Mouse (Mus musculus) hindbrain, postnatal 0 days (tissue): ENCODE measurements around the gene Ccdc167. TPM values are rescaled to one million over a fixed set of nuclear protein-coding genes. Genes with fewer than 3 reads are reported as not detected.

ENCODE experiments used
- ATAC-seq: fragments of 200-750 bp; cut with Nextera tagmentation; 2 replicates; pipeline ENCODE4 v1.8.0; 2017; ENCODE audit warnings: mild to moderate bottlenecking, moderate TSS enrichment, moderate library complexity
- DNase-seq: peaks from one replicate; pipeline ENCODE4 v3.0.0-alpha.2; 2015; ENCODE audit warnings: low spot score
- H3K27ac ChIP-seq: fragments of 300-500 bp; sonication (generic); 2 replicates; pipeline ENCODE4 v1.5.1; 2014; ENCODE audit warnings: mild to moderate bottlenecking
- H3K27me3 ChIP-seq: fragments of 300-500 bp; sonication (generic); 2 replicates; pipeline ENCODE4 v1.6.1; 2014; ENCODE audit warnings: low read length, mixed read lengths; ENCODE audit not compliant: insufficient read depth
- H3K36me3 ChIP-seq: fragments of 300-500 bp; sonication (generic); 2 replicates; pipeline ENCODE4 v1.6.1; 2014; ENCODE audit warnings: low read length, mixed read lengths; ENCODE audit not compliant: insufficient read depth
- H3K4me1 ChIP-seq: fragments of 300-500 bp; sonication (generic); 2 replicates; pipeline ENCODE4 v1.6.1; 2014; ENCODE audit warnings: antibody characterized with exemption, low read length, mixed read lengths; ENCODE audit not compliant: insufficient read depth
- H3K4me2 ChIP-seq: fragments of 300-500 bp; sonication (generic); 2 replicates; pipeline ENCODE4 v1.6.1; 2014; ENCODE audit warnings: low read depth, mild to moderate bottlenecking, low read length, moderate library complexity, mixed read lengths
- H3K4me3 ChIP-seq: fragments of 300-500 bp; sonication (generic); 2 replicates; pipeline ENCODE4 v1.5.1; 2014; ENCODE audit warnings: low read length
- H3K9ac ChIP-seq: fragments of 300-500 bp; sonication (generic); replicated peaks from 2 replicates; pipeline ENCODE4 v1.6.1; 2014; ENCODE audit warnings: mild to moderate bottlenecking, low read length, moderate library complexity, mixed read lengths
- H3K9me3 ChIP-seq: fragments of 300-500 bp; sonication (generic); 2 replicates; pipeline ENCODE4 v1.6.1; 2016; ENCODE audit warnings: low read length, mixed read lengths
- CTCF ChIP-seq: IDR thresholded peaks from 2 replicates; pipeline ENCODE4 v1.5.1; 2016; ENCODE audit warnings: antibody characterized with exemption, control low read depth, low read depth
- WGBS: fragments of 180-500 bp; shearing (Covaris S2); extraction: QIAGEN DNeasy Blood & Tissue Kit; methylation state at CpG from one replicate; pipeline ENCODE4 v1.1.7; 2014; 5-methylcytosine and 5-hydroxymethylcytosine counted together
- polyA plus RNA-seq: library from polyadenylated mRNA; unstranded; fragments of >200 nt; fragmentation: Nextera tagmentation; extraction: Ambion mirVana; gene quantifications from 2 replicates; pipeline ENCODE4 v1.2.1, GENCODE M21; 2015
- total RNA-seq: library from RNA; depleted of rRNA; stranded (reverse); fragments of >200 nt; gene quantifications from 2 replicates; pipeline ENCODE4 v1.2.3, GENCODE M21; 2014

Gene Ccdc167
- total and polyA plus RNA-seq, 2 experiments from 2014 or later, result 9.7 to 9.8 TPM

- H3K4me2 ChIP-seq, result no peak overlapping the region
- 75% methylated on average over 6 of the region's 6 CpGs for WGBS
- no peak for DNase-seq
- TF ChIP-seq CTCF, result no peak
- no peak overlapping the region for H3K4me3 ChIP-seq
- H3K9ac ChIP-seq, result no peak overlapping the region
- H3K27ac ChIP-seq, result no peak overlapping the region
- no peak for ATAC-seq
- no peaks in the 10 kb centered on the region for H3K4me1 ChIP-seq
- no peaks in the 10 kb centered on the region for H3K27me3 ChIP-seq
- H3K36me3 ChIP-seq, result peaks cover 59% of the 10 kb centered on the region
- H3K9me3 ChIP-seq, result no peaks in the 10 kb centered on the region
Observed at GRCm38 (mm10) chr17:29690257-29690656, 26.6 kb downstream of the Ccdc167 start.

GRCm38 (mm10) chr17:29688610-29689009, 28.2 kb downstream of the Ccdc167 start:
- Histone ChIP-seq H3K4me3 (no peak overlapping the region), H3K36me3 (peaks cover 51% of the 10 kb centered on the region), H3K4me2 (no peak overlapping the region), H3K27ac (no peak overlapping the region), H3K9me3 (no peaks in the 10 kb centered on the region), H3K9ac (no peak overlapping the region), H3K27me3 (no peaks in the 10 kb centered on the region), H3K4me1 (no peaks in the 10 kb centered on the region)
- WGBS, result 76% methylated on average over 10 of the region's 10 CpGs
- DNase-seq (peak; percentile 18), ATAC-seq (no peak)
- no peak for TF ChIP-seq CTCF

GRCm38 (mm10) chr17:29687373-29687772, 29.5 kb downstream of the Ccdc167 start:
- TF ChIP-seq CTCF, result no peak
- DNase-seq, result peak; percentile 15
- Histone ChIP-seq H3K36me3 (peaks cover 52% of the 10 kb centered on the region), H3K4me1 (no peaks in the 10 kb centered on the region), H3K27me3 (no peaks in the 10 kb centered on the region), H3K4me3 (no peak overlapping the region), H3K27ac (no peak overlapping the region), H3K9ac (no peak overlapping the region), H3K4me2 (no peak overlapping the region), H3K9me3 (no peaks in the 10 kb centered on the region)
- ATAC-seq, result no peak
- 59% methylated on average over 6 of the region's 6 CpGs for WGBS

- Histone ChIP-seq H3K27ac (no peak overlapping the region), H3K4me3 (no peak overlapping the region), H3K9me3 (no peaks in the 10 kb centered on the region), H3K36me3 (peaks cover 58% of the 10 kb centered on the region), H3K9ac (no peak overlapping the region), H3K4me2 (no peak overlapping the region), H3K4me1 (no peaks in the 10 kb centered on the region), H3K27me3 (no peaks in the 10 kb centered on the region)
- no peak for DNase-seq
- ATAC-seq, result no peak
- TF ChIP-seq CTCF, result no peak
- 99% methylated on average over 5 of the region's 5 CpGs for WGBS
Observed at GRCm38 (mm10) chr17:29686771-29687170, 30.1 kb downstream of the Ccdc167 start.

- peaks cover 6% of the 10 kb centered on the region; the same call in 1 of the 2 replicates for H3K4me1 ChIP-seq
- H3K27me3 ChIP-seq, result no peaks in the 10 kb centered on the region
- no peak overlapping the region for H3K27ac ChIP-seq
- TF ChIP-seq CTCF, result no peak
- ATAC-seq (no peak), DNase-seq (no peak)
- H3K4me2 ChIP-seq, result no peak overlapping the region
- 93% methylated on average over 4 of the region's 4 CpGs for WGBS
- H3K36me3 ChIP-seq, result peaks cover 39% of the 10 kb centered on the region
- H3K9ac ChIP-seq, result no peak overlapping the region
- H3K4me3 ChIP-seq, result no peak overlapping the region
- no peaks in the 10 kb centered on the region for H3K9me3 ChIP-seq
Observed at GRCm38 (mm10) chr17:29684275-29684674, 32.6 kb downstream of the Ccdc167 start.

- Histone ChIP-seq H3K4me3 (no peak overlapping the region), H3K9me3 (no peaks in the 10 kb centered on the region), H3K4me1 (peaks cover 6% of the 10 kb centered on the region; the same call in 1 of the 2 replicates), H3K36me3 (peaks cover 45% of the 10 kb centered on the region), H3K9ac (no peak overlapping the region), H3K4me2 (no peak overlapping the region), H3K27me3 (no peaks in the 10 kb centered on the region), H3K27ac (no peak overlapping the region)
- TF ChIP-seq CTCF, result no peak
- DNase-seq (no peak), ATAC-seq (no peak)
- WGBS, result 70% methylated on average over 2 of the region's 2 CpGs
Observed at GRCm38 (mm10) chr17:29683127-29683526, 33.7 kb downstream of the Ccdc167 start.

GRCm38 (mm10) chr17:29682261-29682660, 34.6 kb downstream of the Ccdc167 start:
- Histone ChIP-seq H3K9ac (no peak overlapping the region), H3K36me3 (peaks cover 43% of the 10 kb centered on the region), H3K9me3 (no peaks in the 10 kb centered on the region), H3K27me3 (no peaks in the 10 kb centered on the region), H3K4me3 (no peak overlapping the region), H3K27ac (no peak overlapping the region), H3K4me1 (peaks cover 6% of the 10 kb centered on the region; the same call in 1 of the 2 replicates), H3K4me2 (no peak overlapping the region)
- ATAC-seq (no peak), DNase-seq (no peak)
- TF ChIP-seq CTCF, result no peak
- WGBS, result 72% methylated on average over 7 of the region's 7 CpGs
